Mouse (Mus musculus) T-helper 17 cell (primary cell): Measurements from ENCODE around the gene Dync1li1.
"Not testable (repeated sequence)": the region's sequence is repeated elsewhere in the genome, so short reads cannot be mapped to it uniquely, and the experiment has no call there.

Source experiments
- in situ Hi-C, 2 experiments: fragments of 300-600 bp; cut with MboI, MseI; formaldehyde crosslinking; loops; 1 replicate in 1 of 2; 2 replicates in 1 of 2; pipeline ENCODE4 v1.15.1; 2025; ENCODE audit warnings: high pct_unique_total_duplicates in 2 of 2

Dync1li1 gene

GRCm38 (mm10) chr9:114688252-114688952, at the start of gene Dync1li1:
TSS of gene Dync1li1 (plus strand) at chr9:114688790.
- in situ Hi-C loops = no loop called here

GRCm38 (mm10) chr9:114639186-114639748, 49.3 kb upstream of the Dync1li1 start:
- in situ Hi-C loops = no loop called here

GRCm38 (mm10) chr9:114639839-114640646, 48.5 kb upstream of the Dync1li1 start, which contains the start of gene Cnot10:
TSS of gene Cnot10 (minus strand) at chr9:114640184.
- in situ Hi-C loops = loop anchor here in 1 of 2 experiments (5.0 kb wide), 1 partner anchor 87 kb away; no protein-coding TSS in a partner anchor

DNA sequence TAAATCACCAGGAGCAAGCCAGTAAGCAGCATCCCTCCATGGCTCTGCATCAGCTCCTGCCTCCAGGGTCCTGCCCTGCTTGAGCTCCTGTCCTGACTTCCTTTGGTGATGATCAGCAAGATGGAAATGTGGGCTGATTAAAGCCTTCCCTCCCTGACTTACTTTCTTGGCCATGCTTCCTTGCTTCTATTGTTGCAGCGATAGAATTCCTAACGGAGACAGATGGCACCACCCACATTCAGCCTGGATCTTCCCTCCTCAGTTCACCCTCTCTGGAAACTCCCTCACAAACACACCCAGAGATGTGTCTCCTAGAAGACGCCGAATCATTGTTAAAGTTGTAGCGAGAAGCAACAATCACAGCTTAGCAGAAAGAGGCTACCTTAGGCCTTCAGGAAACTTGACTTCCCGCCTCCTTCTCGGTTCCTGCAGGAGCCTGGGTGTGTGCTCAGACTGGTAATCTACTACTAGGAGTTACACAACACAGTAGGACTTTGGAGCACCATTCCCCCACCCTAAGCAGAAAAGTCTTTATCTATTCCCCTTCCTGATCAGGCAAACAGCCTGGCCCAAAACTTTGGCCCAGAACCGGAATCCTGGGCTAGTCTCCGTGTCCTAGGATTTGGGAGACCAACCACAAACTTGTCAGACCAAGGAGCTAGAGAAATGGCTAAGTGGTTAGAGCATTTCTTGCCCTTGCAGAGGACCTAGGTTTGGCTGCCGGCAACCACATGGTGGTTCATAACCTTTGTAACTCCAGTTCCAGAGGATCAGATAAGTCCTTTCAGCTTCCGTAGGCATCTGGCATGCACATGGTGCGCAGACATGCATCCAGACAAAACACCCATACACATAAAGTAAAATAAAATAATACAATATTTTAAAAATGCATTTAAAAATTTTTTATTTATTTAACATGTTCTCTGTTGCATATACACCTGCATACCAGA, 41.8 kb upstream of the Dync1li1 start:
- in situ Hi-C loops = no loop called here

DNA sequence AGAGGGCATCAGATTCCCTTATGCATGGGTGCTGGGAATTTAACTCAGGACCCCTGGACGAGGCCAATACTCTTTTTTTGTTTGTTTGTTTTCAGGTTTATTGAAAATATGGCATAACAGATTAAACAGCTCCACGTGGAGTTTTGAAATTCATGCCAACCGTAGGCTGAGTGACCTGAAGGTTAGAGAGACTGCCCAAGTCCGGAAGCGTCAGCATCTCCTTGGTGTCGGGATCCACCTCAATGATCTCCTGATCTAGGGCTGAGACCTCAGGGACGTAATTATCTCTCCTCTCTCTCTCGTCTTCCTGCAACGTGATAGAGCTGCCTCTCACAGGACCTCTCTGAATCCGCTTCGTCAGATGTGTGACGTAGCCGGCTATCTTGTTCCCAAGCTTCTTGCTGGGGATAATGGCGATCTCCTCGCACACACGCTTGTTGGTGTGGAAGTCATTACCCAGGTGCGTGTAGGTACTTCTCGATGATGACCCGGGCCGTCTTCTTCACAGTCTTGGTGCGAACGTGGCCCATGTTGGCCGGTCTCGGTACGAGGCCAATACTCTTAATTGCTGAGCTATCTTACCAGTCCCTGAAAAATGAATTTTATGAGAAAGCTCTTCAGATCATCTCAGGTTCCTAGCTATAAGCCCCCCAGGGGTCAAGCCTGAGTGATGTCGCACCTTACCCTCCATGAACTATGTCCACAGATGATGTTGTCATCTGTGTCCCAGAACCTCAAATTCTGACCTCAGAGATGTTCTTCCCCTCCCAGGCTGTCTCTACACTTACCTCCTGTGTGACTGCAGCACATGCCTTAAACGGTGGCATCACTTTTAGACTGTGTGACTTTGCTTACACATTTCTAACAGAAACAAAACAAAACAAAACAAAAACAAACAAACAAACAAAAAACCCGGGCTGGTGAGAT, 40.8 kb upstream of the Dync1li1 start:
- in situ Hi-C loops = no loop called here

GRCm38 (mm10) chr9:114648472-114648871, 40.1 kb upstream of the Dync1li1 start:
- in situ Hi-C loops = not testable (repeated sequence)

DNA sequence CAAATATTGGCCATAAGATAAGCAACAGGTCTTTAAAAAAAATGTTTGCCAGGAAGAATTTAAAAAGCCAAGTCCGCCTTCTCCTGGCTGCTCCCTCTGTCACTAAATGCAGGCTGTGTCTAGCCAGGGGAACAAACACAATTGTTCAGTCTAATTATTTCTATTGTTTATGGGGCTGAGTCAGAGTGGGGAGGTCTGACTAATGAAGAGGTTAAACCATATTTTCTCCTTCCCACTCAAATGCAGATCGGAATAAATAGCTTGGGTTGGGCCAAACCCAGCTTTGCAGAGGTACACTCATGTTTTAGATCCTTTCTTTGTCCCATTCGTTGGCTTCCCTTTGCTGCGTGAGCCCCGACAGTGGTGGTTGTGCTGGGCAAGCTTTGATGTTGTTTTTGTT, 39.2 kb upstream of the Dync1li1 start:
- in situ Hi-C loops = no loop called here

DNA sequence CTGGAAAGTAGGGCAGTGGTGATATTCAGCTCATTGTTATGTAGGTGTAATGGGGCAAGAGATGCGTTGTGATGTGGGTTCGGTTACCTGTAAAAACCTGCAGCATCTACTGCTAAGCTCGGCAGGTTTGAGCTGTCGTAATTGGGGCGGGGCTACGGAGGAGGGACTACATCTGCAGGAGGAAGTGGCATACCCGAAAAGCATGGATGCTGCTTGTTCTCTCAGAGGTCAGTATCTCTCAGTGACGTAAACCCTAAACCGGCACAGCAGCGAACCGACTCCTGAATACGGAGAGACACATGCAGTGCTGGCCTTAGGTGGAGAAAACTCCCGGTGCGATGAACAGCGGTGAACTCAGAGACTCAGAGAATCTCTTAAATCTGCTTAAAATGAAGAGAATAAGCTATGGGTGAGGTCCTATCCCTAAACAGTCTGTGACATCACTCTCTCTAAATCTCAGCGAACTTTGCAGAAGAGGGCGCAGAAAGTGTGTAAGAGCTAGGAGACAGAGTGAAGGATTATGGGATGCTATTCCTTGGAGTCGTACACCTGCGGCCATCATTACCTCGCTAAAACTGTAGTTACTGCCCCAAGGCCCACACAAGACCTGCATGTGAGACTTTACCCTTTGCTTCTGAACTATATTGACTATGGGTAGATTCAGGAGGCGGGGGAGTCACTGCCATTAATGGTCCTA, 37.5 kb upstream of the Dync1li1 start:
- in situ Hi-C loops = no loop called here

DNA sequence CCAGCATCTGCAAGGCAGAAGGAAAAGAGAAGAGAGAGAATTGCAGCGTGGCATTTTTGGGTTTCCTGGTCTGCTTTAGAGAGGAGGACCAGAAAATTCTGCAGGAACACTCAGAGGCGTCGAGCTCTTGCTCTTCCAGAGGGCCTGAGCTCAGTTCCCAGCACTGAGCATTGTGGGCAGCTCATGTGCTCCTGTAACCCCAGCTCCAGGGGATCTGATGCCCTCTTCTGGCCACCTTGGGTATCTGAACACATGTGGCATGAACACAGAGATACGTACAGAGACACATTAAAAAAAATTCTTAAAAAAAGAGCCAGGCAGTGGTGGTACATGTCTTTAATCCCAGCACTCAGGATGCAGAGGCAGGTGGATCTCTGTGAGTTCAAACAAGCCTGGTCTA, 33.2 kb upstream of the Dync1li1 start:
- in situ Hi-C loops = no loop called here

- in situ Hi-C loops = no loop called here
These were observed 31.9 kb upstream of the Dync1li1 start for GRCm38 (mm10) chr9:114656701-114657100.

- in situ Hi-C loops = no loop called here
These were observed 28.1 kb upstream of the Dync1li1 start for GRCm38 (mm10) chr9:114660506-114660905.

DNA sequence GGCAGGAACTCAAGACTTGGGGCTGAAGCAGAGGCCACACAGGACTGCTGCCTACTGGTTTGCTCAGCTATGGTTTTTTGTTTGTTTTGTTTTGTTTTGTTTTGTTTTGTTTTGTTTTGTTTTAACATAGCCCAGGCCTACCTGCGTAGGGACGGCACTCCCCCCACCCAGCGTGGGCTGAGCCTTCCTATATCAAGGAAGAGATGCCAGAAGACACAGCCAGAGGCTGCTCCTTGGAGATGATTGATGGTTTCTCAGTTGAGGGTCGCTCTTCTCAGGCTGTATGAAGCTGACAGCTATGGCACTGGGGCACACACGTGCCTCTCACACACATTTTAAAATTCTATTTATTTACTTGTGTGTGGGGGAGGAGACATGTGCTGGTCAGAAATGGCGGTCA, 27.6 kb upstream of the Dync1li1 start:
- in situ Hi-C loops = no loop called here

- in situ Hi-C loops = no loop called here
These were observed 26.6 kb upstream of the Dync1li1 start for GRCm38 (mm10) chr9:114661991-114662390.

- in situ Hi-C loops = no loop called here
These were observed 24.8 kb upstream of the Dync1li1 start for GRCm38 (mm10) chr9:114663782-114664181.

- in situ Hi-C loops = loop anchor here in 1 of 2 experiments (5.0 kb wide), 1 partner anchor 760 kb away; no protein-coding TSS in a partner anchor
These were observed 21.7 kb upstream of the Dync1li1 start for GRCm38 (mm10) chr9:114666858-114667257.

DNA sequence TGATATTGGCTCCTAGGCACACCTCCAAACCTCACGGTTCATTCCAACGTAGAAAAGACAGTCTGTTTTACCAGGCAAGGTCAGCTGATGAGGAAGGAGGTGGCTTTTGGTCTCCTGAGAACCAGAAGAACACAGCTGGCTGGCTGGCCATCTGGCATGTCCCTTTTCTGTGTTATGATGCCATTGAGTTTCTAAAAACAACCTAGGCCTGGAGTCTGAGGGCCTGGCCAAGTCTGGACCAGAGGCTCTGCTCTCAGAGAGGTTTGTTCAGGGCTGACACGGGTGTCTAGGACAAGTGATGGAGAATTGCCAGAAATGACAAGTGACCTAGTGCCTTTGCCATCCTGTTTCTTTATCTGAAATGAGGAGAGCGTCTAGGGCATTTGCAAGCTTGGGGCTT, 20.5 kb upstream of the Dync1li1 start:
- in situ Hi-C loops = loop anchor here in 1 of 2 experiments (5.0 kb wide), 1 partner anchor 759 kb away; no protein-coding TSS in a partner anchor

GRCm38 (mm10) chr9:114669011-114669410, 19.6 kb upstream of the Dync1li1 start:
- in situ Hi-C loops = loop anchor here in 1 of 2 experiments (5.0 kb wide), 1 partner anchor 758 kb away; no protein-coding TSS in a partner anchor

GRCm38 (mm10) chr9:114671946-114672345, 16.6 kb upstream of the Dync1li1 start:
- in situ Hi-C loops = no loop called here
